Mouse (Mus musculus) lung, embryonic 15.5 days (tissue): ENCODE measurements around the gene Gmfb. TPM values are rescaled to one million over a fixed set of nuclear protein-coding genes. Genes with fewer than 3 reads are reported as not detected.
A peak's percentile ranks its signal among the peaks of the same experiment; 100 is the strongest.

ENCODE experiments used
- ATAC-seq: fragments of 200-750 bp; cut with Nextera tagmentation; 2 replicates; pipeline ENCODE4 v1.8.0; 2017; ENCODE audit warnings: moderate number of reproducible peaks, borderline replicate concordance; ENCODE audit not compliant: low FRiP score, low TSS enrichment; ENCODE audit errors: extremely low read depth
- H3K27ac ChIP-seq: fragments of 300-500 bp; sonication (generic); 2 replicates; pipeline ENCODE4 v1.5.1; 2015; ENCODE audit warnings: moderate library complexity, mild to moderate bottlenecking, inconsistent platforms
- H3K27me3 ChIP-seq: fragments of 300-500 bp; sonication (generic); 2 replicates; pipeline ENCODE4 v1.6.1; 2015; ENCODE audit warnings: inconsistent platforms
- H3K36me3 ChIP-seq: fragments of 300-500 bp; sonication (generic); 2 replicates; pipeline ENCODE4 v1.6.1; 2015; ENCODE audit warnings: inconsistent platforms
- H3K4me1 ChIP-seq: fragments of 300-500 bp; sonication (generic); 2 replicates; pipeline ENCODE4 v1.6.1; 2015; ENCODE audit warnings: inconsistent platforms
- H3K4me2 ChIP-seq: fragments of 300-500 bp; sonication (generic); 2 replicates; pipeline ENCODE4 v1.6.1; 2015; ENCODE audit warnings: inconsistent platforms, mild to moderate bottlenecking, moderate library complexity
- H3K4me3 ChIP-seq: fragments of 300-500 bp; sonication (generic); 2 replicates; pipeline ENCODE4 v1.5.1; 2015; ENCODE audit warnings: mild to moderate bottlenecking, inconsistent platforms
- H3K9ac ChIP-seq: fragments of 300-500 bp; sonication (generic); 2 replicates; pipeline ENCODE4 v1.6.1; 2015; ENCODE audit warnings: inconsistent platforms
- H3K9me3 ChIP-seq: fragments of 300-500 bp; sonication (generic); 2 replicates; pipeline ENCODE4 v1.6.1; 2016; ENCODE audit warnings: inconsistent platforms
- WGBS: fragments of 180-500 bp; shearing (Covaris S2); methylation state at CpG from one replicate; pipeline ENCODE4 v1.1.7; 2015; 5-methylcytosine and 5-hydroxymethylcytosine counted together
- polyA plus RNA-seq: library from polyadenylated mRNA; unstranded; fragments of >200 nt; fragmentation: Nextera tagmentation; extraction: Ambion mirVana; gene quantifications from 2 replicates; pipeline ENCODE4 v1.2.1, GENCODE M21; 2015

Gmfb gene
- 69.5 and 69.7 TPM in 2 replicates for polyA plus RNA-seq

GRCm38 (mm10) chr14:46821873-46822716 lies at the start of gene Gmfb:
Gmfb (minus strand) TSS chr14:46822242.
- Histone ChIP-seq H3K9ac (peak within 1 kb of the TSS; percentile 86), H3K4me2 (peak within 1 kb of the TSS; percentile 74), H3K4me3 (peak within 1 kb of the TSS; percentile 89), H3K4me1 (peaks cover 18% of the 10 kb centered on the region), H3K27ac (peak within 1 kb of the TSS; percentile 93), H3K27me3 (no peaks in the 10 kb centered on the region), H3K9me3 (no peaks in the 10 kb centered on the region), H3K36me3 (peaks cover 1% of the 10 kb centered on the region)
- 1% methylated on average over 65 of the region's 65 CpGs for WGBS
- ATAC-seq = peak; percentile 96

- Histone ChIP-seq H3K9me3 (no peaks in the 10 kb centered on the region), H3K4me1 (no peaks in the 10 kb centered on the region), H3K9ac (no peak overlapping the region), H3K27me3 (no peaks in the 10 kb centered on the region), H3K4me2 (no peak overlapping the region), H3K36me3 (no peaks in the 10 kb centered on the region), H3K4me3 (no peak overlapping the region), H3K27ac (no peak overlapping the region)
- no peak for ATAC-seq
- WGBS = 88% methylated on average over 5 of the region's 5 CpGs
These were observed 40.9 kb upstream of the Gmfb start for GRCm38 (mm10) chr14:46862922-46863321.

- H3K9ac ChIP-seq = no peak overlapping the region
- H3K4me3 ChIP-seq = no peak overlapping the region
- peaks cover 19% of the 10 kb centered on the region for H3K36me3 ChIP-seq
- ATAC-seq = no peak
- no peaks in the 10 kb centered on the region for H3K27me3 ChIP-seq
- no peaks in the 10 kb centered on the region for H3K9me3 ChIP-seq
- WGBS = 50% methylated on average over 11 of the region's 11 CpGs
- no peaks in the 10 kb centered on the region for H3K4me1 ChIP-seq
- peak overlapping the region; percentile 11; the same call in 1 of the 2 replicates for H3K4me2 ChIP-seq
- H3K27ac ChIP-seq = no peak overlapping the region
These were observed 31.6 kb upstream of the Gmfb start for GRCm38 (mm10) chr14:46853677-46854076.

- WGBS = 94% methylated on average over 1 of the region's 1 CpGs
- ATAC-seq = no peak
- Histone ChIP-seq H3K9me3 (no peaks in the 10 kb centered on the region), H3K4me2 (no peak overlapping the region), H3K36me3 (peaks cover 30% of the 10 kb centered on the region; the same call in 1 of the 2 replicates), H3K27ac (no peak overlapping the region), H3K4me3 (no peak overlapping the region), H3K27me3 (no peaks in the 10 kb centered on the region), H3K9ac (no peak overlapping the region), H3K4me1 (no peaks in the 10 kb centered on the region)
These were observed 27.7 kb upstream of the Gmfb start for GRCm38 (mm10) chr14:46849769-46850168.

GRCm38 (mm10) chr14:46848736-46849135 lies 26.7 kb upstream of the Gmfb start:
- Histone ChIP-seq H3K9me3 (no peaks in the 10 kb centered on the region), H3K27me3 (no peaks in the 10 kb centered on the region), H3K4me3 (no peak overlapping the region), H3K36me3 (peaks cover 30% of the 10 kb centered on the region; the same call in 1 of the 2 replicates), H3K4me2 (no peak overlapping the region), H3K27ac (no peak overlapping the region), H3K9ac (no peak overlapping the region), H3K4me1 (no peaks in the 10 kb centered on the region)
- no peak for ATAC-seq
- 78% methylated on average over 5 of the region's 5 CpGs for WGBS

- H3K4me2 ChIP-seq = no peak overlapping the region
- no peak overlapping the region for H3K9ac ChIP-seq
- H3K9me3 ChIP-seq = no peaks in the 10 kb centered on the region
- no peak overlapping the region for H3K4me3 ChIP-seq
- H3K27ac ChIP-seq = no peak overlapping the region
- no peak for ATAC-seq
- H3K36me3 ChIP-seq = peaks cover 30% of the 10 kb centered on the region; the same call in 1 of the 2 replicates
- H3K27me3 ChIP-seq = no peaks in the 10 kb centered on the region
- no peaks in the 10 kb centered on the region for H3K4me1 ChIP-seq
- 74% methylated on average over 4 of the region's 4 CpGs for WGBS
These were observed 26.1 kb upstream of the Gmfb start for GRCm38 (mm10) chr14:46848063-46848590.

GRCm38 (mm10) chr14:46845706-46846105 lies 23.7 kb upstream of the Gmfb start:
- no peak for ATAC-seq
- Histone ChIP-seq H3K9me3 (no peaks in the 10 kb centered on the region), H3K36me3 (peaks cover 43% of the 10 kb centered on the region), H3K9ac (no peak overlapping the region), H3K4me1 (no peaks in the 10 kb centered on the region), H3K4me2 (no peak overlapping the region), H3K27me3 (no peaks in the 10 kb centered on the region), H3K4me3 (no peak overlapping the region), H3K27ac (no peak overlapping the region)
- WGBS = 92% methylated on average over 11 of the region's 11 CpGs

GRCm38 (mm10) chr14:46839326-46839725 lies 17.3 kb upstream of the Gmfb start:
- H3K27me3 ChIP-seq = no peaks in the 10 kb centered on the region
- ATAC-seq = peak; percentile 88
- H3K9ac ChIP-seq = no peak overlapping the region
- H3K4me2 ChIP-seq = no peak overlapping the region; the same call in 1 of the 2 replicates
- H3K27ac ChIP-seq = peak overlapping the region; percentile 61
- peaks cover 13% of the 10 kb centered on the region for H3K4me1 ChIP-seq
- 30% methylated on average over 4 of the region's 4 CpGs for WGBS
- no peaks in the 10 kb centered on the region for H3K9me3 ChIP-seq
- peaks cover 18% of the 10 kb centered on the region for H3K36me3 ChIP-seq
- no peak overlapping the region for H3K4me3 ChIP-seq

GRCm38 (mm10) chr14:46832354-46833272 lies 10.6 kb upstream of the Gmfb start:
- H3K4me1 ChIP-seq = peaks cover 28% of the 10 kb centered on the region
- H3K9ac ChIP-seq = peak overlapping the region; percentile 77
- no peaks in the 10 kb centered on the region for H3K27me3 ChIP-seq
- no peaks in the 10 kb centered on the region for H3K9me3 ChIP-seq
- 5% methylated on average over 40 of the region's 40 CpGs for WGBS
- no peak for ATAC-seq
- H3K36me3 ChIP-seq = no peaks in the 10 kb centered on the region
- H3K27ac ChIP-seq = peak overlapping the region; percentile 69; the same call in 1 of the 2 replicates
- H3K4me3 ChIP-seq = peak overlapping the region; percentile 84
- peak overlapping the region; percentile 72 for H3K4me2 ChIP-seq

- Histone ChIP-seq H3K27ac (peak within 1 kb of the TSS; percentile 69), H3K4me1 (peaks cover 27% of the 10 kb centered on the region), H3K36me3 (no peaks in the 10 kb centered on the region), H3K9ac (peak within 1 kb of the TSS; percentile 77), H3K4me3 (peak within 1 kb of the TSS; percentile 84), H3K9me3 (no peaks in the 10 kb centered on the region), H3K4me2 (peak within 1 kb of the TSS; percentile 72), H3K27me3 (no peaks in the 10 kb centered on the region)
- ATAC-seq = peak; percentile 99
- WGBS = under 1% methylated on average over 32 of the region's 32 CpGs
These were observed 9.8 kb upstream of the Gmfb start, which contains the start of gene Cgrrf1 for GRCm38 (mm10) chr14:46831837-46832333. Cgrrf1 (plus strand) TSS chr14:46832125.

GRCm38 (mm10) chr14:46831295-46831694 lies 9.3 kb upstream of the Gmfb start:
- WGBS = 2% methylated on average over 4 of the region's 4 CpGs
- no peak for ATAC-seq
- no peaks in the 10 kb centered on the region for H3K27me3 ChIP-seq
- peak overlapping the region; percentile 84 for H3K4me3 ChIP-seq
- no peaks in the 10 kb centered on the region for H3K36me3 ChIP-seq
- peak overlapping the region; percentile 72 for H3K4me2 ChIP-seq
- peaks cover 23% of the 10 kb centered on the region for H3K4me1 ChIP-seq
- H3K9me3 ChIP-seq = no peaks in the 10 kb centered on the region
- peak overlapping the region; percentile 69 for H3K27ac ChIP-seq
- H3K9ac ChIP-seq = peak overlapping the region; percentile 77
